Mouse (Mus musculus): ENCODE measurements around the gene Spib. TPM values are rescaled to one million over a fixed set of nuclear protein-coding genes. Genes with fewer than 3 reads are reported as not detected.

Gene Spib
- polyA plus RNA-seq, 1 experiment from 2014 or later: not detected

DNA sequence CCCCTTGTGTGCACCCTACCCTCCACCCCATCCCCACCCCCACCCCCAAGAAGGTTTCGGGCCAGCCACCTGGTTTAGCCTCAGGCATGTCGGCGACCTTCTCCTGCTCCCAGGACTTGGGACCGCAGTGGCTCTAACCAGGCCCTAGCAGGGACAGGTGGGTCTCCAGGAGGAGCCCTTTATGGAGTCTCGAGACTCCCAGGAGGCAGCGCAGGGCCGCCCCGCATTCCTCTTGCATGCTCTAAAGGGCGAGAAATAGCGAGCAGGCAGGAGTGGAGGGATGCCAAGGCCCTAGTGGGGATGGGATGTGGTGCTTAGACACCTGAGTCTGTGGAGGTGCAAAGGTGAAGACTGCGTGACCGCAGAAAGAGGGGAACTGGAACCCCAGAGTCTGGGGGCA, 7.4 kb downstream of the Spib start, which contains the start of gene Mybpc2:
Mybpc2 (minus strand) TSS at position 155 of the 400 bp plus-strand sequence.
- Histone ChIP-seq H3K36me3 (no peaks in the 10 kb centered on the region), H3K4me3 (peak within 1 kb of the TSS; percentile 6; the same call in 1 of the 2 replicates), H3K4me2 (peak within 1 kb of the TSS; percentile 42), H3K9ac (peak within 1 kb of the TSS; percentile 51), H3K4me1 (replicated peaks) (peaks cover 24% of the 10 kb centered on the region), H3K27me3 (replicated peaks) (peaks cover 79% of the 10 kb centered on the region), H3K27ac (ENCODE audit: poor library complexity, severe bottlenecking) (no peak within 1 kb of the TSS), H3K9me3 (replicated peaks) (peaks cover under 1% of the 10 kb centered on the region; the same call in 1 of the 2 replicates)
- no peak for ATAC-seq (ENCODE audit: insufficient number of reproducible peaks, low FRiP score)
- 26% methylated on average over 12 of the region's 12 CpGs for WGBS

DNA sequence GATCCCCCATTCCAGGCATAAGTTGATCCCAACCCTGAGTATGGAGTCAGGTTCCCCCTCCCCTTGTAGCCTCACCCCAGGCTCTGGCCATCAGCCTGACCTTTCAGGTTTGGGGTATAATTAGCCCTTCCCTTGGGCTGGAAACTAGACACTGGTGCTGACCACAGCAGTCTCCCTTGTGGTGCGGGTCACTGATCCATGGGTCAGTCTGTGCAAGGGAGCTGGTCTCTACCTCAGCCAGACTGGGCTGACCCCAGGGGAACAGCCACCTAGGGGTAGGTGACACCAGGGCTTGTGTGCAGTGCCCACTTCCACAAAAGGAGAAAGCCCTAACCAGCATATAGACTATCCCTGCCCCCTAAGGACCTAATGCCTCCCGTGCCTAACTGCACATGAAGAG, 8.8 kb downstream of the Spib start:
- H3K4me1 ChIP-seq (replicated peaks): peaks cover 22% of the 10 kb centered on the region
- WGBS: 77% methylated on average over 2 of the region's 2 CpGs
- no peak overlapping the region for H3K9ac ChIP-seq
- H3K4me2 ChIP-seq: no peak overlapping the region
- no peak overlapping the region for H3K27ac ChIP-seq (ENCODE audit: poor library complexity, severe bottlenecking)
- H3K27me3 ChIP-seq (replicated peaks): peaks cover 80% of the 10 kb centered on the region
- H3K9me3 ChIP-seq (replicated peaks): peaks cover 3% of the 10 kb centered on the region; the same call in 1 of the 2 replicates
- no peak for ATAC-seq (ENCODE audit: insufficient number of reproducible peaks, low FRiP score)
- no peaks in the 10 kb centered on the region for H3K36me3 ChIP-seq
- H3K4me3 ChIP-seq: no peak overlapping the region

DNA sequence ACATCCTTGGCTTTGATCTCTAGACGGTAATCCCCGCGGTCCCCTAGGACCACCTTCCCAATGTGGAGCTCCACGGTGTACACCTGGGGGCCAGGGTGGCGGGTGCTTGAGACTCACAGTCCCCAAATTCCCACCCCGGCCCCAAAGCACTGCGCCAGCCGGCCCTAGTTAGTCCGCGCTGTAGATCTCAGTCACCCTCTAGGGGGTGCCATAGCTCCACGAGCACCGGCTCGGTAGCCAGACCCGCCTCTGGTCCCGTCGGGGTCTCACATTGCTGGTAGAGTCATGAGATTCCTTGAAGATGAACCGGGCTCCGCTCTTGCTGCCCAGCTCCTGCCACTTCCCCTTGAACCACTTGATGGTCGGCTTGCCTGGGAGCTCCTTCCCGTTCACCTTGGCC, 10.2 kb downstream of the Spib start:
- Histone ChIP-seq H3K27me3 (replicated peaks) (peaks cover 83% of the 10 kb centered on the region), H3K9me3 (replicated peaks) (peaks cover 3% of the 10 kb centered on the region; the same call in 1 of the 2 replicates), H3K4me2 (peak overlapping the region; percentile 39), H3K4me3 (peak overlapping the region; percentile 8; the same call in 1 of the 2 replicates), H3K9ac (peak overlapping the region; percentile 47; the same call in 1 of the 2 replicates), H3K36me3 (no peaks in the 10 kb centered on the region), H3K4me1 (replicated peaks) (peaks cover 17% of the 10 kb centered on the region), H3K27ac (ENCODE audit: poor library complexity, severe bottlenecking) (no peak overlapping the region)
- WGBS: 1% methylated on average over 20 of the region's 20 CpGs
- 0 out of 2 replicates have a peak, but pooled peaks have one; percentile 16 for ATAC-seq (ENCODE audit: insufficient number of reproducible peaks, low FRiP score)

DNA sequence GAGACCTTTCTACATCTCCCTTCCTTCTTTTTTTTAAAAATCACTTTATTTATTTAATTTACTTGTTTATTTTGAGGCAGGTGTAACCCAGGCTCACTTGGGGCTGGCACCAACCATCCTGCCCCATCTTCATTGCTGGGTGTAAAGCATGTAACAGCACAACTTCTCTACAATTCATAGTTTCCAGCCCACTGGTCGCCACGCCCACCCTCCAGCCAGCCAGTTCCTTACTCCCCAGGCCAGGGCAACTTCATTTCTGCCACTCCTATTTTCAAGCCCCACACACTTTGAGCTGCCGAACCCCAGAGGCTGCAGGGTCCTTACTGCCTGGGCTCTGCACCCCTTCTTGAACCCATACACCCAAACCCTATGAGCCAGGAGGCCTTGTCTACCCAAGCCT, 10.9 kb downstream of the Spib start:
- H3K9me3 ChIP-seq (replicated peaks): peaks cover 3% of the 10 kb centered on the region; the same call in 1 of the 2 replicates
- no peak overlapping the region for H3K4me2 ChIP-seq
- H3K36me3 ChIP-seq: no peaks in the 10 kb centered on the region
- 59% methylated on average over 3 of the region's 3 CpGs for WGBS
- H3K27ac ChIP-seq (ENCODE audit: poor library complexity, severe bottlenecking): no peak overlapping the region
- H3K4me3 ChIP-seq: no peak overlapping the region
- H3K4me1 ChIP-seq (replicated peaks): peaks cover 17% of the 10 kb centered on the region
- H3K27me3 ChIP-seq (replicated peaks): peaks cover 83% of the 10 kb centered on the region
- ATAC-seq (ENCODE audit: insufficient number of reproducible peaks, low FRiP score): no peak
- no peak overlapping the region for H3K9ac ChIP-seq

DNA sequence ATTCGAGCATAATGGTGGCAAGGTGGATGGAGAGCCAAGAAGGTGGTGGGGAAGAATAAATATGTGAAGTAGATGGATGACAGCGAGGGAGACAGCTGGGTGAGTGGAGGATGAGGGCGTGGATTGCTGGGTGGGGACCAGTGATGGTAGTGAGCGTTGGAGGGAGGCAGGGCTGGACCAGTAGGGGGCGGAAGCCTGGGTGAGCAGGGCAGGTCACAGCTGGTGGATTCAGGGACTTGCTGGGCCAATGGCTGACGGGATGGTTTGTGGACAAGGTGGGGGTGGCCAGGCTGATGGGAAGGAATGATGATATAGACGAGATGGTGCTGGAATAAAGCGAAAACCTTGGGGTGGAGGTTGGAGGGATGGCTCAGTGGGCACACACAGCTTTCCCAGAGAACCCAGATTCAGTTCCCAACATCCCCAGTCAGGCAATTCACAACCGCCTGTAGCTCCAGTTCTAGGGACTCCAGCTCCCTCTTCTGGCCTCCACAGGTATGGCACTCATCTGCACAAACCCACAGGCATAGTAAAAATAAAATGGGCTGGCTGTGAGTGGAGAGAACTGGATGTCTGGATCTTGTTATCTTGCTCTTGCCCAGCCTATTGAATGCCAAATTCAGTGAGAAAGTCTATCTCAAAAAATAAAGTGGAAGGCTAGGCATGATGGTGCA, 12.5 kb downstream of the Spib start:
- Histone ChIP-seq H3K4me1 (replicated peaks) (peaks cover 7% of the 10 kb centered on the region), H3K36me3 (no peaks in the 10 kb centered on the region), H3K4me3 (no peak overlapping the region), H3K27me3 (replicated peaks) (peaks cover 86% of the 10 kb centered on the region), H3K27ac (ENCODE audit: poor library complexity, severe bottlenecking) (no peak overlapping the region), H3K9me3 (replicated peaks) (peaks cover 3% of the 10 kb centered on the region; the same call in 1 of the 2 replicates), H3K4me2 (no peak overlapping the region), H3K9ac (no peak overlapping the region)
- ATAC-seq (ENCODE audit: insufficient number of reproducible peaks, low FRiP score): no peak
- WGBS: 68% methylated on average over 9 of the region's 9 CpGs

DNA sequence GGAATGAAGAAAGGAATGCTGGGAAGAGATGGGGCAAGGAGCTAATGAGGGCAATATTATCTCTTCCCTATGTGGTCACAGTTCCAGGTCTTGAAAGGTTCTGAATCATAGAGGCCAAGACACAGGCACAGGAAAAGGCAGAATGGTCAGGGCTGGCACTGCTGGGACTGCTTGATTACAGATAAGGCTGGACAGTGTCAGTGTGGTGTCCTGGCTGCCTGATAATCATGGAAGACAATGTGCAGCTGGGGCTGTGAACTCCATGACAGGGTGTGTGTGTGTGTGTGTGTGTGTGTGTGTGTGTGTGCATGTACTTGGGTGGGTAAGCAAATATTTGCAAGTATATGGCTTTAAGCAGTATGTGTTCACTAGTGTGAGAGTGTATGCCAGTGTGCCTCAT, 24.4 kb downstream of the Spib start:
- peaks cover 2% of the 10 kb centered on the region; the same call in 1 of the 2 replicates for H3K9me3 ChIP-seq (replicated peaks)
- H3K27ac ChIP-seq (ENCODE audit: poor library complexity, severe bottlenecking): no peak overlapping the region
- no peak overlapping the region for H3K4me3 ChIP-seq
- H3K27me3 ChIP-seq (replicated peaks): peaks cover 40% of the 10 kb centered on the region
- H3K4me2 ChIP-seq: no peak overlapping the region
- 0 out of 2 replicates have a peak, but pooled peaks cover 3% of the 10 kb centered on the region for H3K4me1 ChIP-seq (replicated peaks)
- H3K9ac ChIP-seq: no peak overlapping the region
- no peaks in the 10 kb centered on the region for H3K36me3 ChIP-seq
- peak; percentile 34; the same call in 1 of the 2 replicates for ATAC-seq (ENCODE audit: insufficient number of reproducible peaks, low FRiP score)

DNA sequence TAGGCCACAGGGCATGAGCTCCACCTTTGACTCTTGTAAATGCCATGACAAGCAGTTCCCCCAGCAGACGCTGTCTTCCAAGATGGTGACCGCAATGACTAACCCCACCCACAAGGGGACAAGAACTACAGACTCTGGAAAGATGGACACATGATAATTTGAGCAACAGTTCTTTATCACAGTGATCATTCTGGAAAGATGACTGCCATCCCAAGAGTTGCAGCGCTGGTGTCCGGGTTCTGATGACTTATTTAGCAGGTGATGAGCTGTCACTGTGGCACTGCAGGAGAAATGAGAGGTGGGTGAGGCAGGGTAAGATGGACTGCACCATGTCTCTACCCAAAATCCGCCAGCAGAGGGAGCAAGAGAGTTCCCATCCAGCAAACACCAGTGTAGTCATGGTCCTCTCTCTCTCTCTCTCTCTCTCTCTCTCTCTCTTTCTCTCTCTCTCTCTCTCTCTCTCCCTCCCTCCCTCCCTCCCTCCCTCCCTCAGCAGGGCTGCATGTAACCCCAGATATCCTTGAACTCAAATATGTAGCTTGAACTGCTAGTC, 30.2 kb downstream of the Spib start:
- H3K27ac ChIP-seq (ENCODE audit: poor library complexity, severe bottlenecking): no peak overlapping the region

DNA sequence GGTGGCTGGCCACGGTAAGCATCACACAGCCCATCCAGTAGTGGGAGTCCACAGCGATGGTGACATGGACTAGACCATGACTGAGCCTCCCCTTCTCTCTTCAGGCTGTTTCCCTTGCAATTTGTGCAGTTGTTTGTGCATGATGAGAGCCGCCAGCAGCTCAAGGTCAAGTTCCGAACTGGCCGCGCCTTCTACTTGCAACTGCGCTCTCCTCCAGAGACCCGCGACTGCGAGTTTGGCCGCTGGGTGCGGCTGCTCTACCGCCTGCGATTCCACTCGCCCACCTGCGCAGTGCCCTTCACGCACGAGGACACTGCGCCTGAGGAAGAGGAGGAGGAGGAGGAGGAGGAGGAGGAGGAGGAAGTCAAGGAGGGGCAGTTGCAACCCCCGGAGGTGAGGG, 31.8 kb downstream of the Spib start:
- H3K9me3 ChIP-seq (replicated peaks): no peaks in the 10 kb centered on the region
- no peak overlapping the region for H3K4me3 ChIP-seq
- peaks cover 34% of the 10 kb centered on the region for H3K27me3 ChIP-seq (replicated peaks)
- 37% methylated on average over 20 of the region's 20 CpGs for WGBS
- no peak overlapping the region for H3K27ac ChIP-seq (ENCODE audit: poor library complexity, severe bottlenecking)
- H3K36me3 ChIP-seq: no peaks in the 10 kb centered on the region
- H3K4me1 ChIP-seq (replicated peaks): peaks cover 8% of the 10 kb centered on the region
- no peak for ATAC-seq (ENCODE audit: insufficient number of reproducible peaks, low FRiP score)
- H3K9ac ChIP-seq: no peak overlapping the region
- H3K4me2 ChIP-seq: no peak overlapping the region

More for the DNA sequence above, 30.2 kb downstream of the Spib start:
- peak; percentile 49; the same call in 1 of the 2 replicates for ATAC-seq (ENCODE audit: insufficient number of reproducible peaks, low FRiP score)
- Histone ChIP-seq H3K9ac (no peak overlapping the region), H3K9me3 (replicated peaks) (no peaks in the 10 kb centered on the region), H3K27me3 (replicated peaks) (peaks cover 34% of the 10 kb centered on the region), H3K4me2 (no peak overlapping the region), H3K36me3 (no peaks in the 10 kb centered on the region), H3K4me1 (replicated peaks) (no peaks in the 10 kb centered on the region), H3K4me3 (no peak overlapping the region)
- 39% methylated on average over 5 of the region's 5 CpGs for WGBS

DNA sequence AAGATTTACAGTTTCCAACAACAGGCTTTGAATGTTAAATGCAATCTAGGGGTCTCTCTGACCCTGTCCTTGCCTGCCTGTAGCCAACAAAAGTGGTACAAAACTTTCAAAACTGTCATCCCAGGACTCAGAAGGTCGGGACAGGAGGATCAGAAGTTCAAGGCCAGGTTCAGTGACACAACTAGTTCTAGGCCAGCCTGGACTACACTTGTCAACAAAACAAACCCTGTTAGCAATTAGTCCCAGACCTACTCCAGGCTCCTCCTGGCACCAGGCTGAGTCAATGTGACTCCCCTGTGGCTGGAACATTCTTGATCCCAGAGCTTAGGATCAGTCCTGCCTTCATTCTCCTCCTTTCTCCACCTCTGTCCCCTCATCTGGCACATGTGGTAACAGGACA, 32.9 kb downstream of the Spib start:
- WGBS: 59% methylated on average over 1 of the region's 1 CpGs

DNA sequence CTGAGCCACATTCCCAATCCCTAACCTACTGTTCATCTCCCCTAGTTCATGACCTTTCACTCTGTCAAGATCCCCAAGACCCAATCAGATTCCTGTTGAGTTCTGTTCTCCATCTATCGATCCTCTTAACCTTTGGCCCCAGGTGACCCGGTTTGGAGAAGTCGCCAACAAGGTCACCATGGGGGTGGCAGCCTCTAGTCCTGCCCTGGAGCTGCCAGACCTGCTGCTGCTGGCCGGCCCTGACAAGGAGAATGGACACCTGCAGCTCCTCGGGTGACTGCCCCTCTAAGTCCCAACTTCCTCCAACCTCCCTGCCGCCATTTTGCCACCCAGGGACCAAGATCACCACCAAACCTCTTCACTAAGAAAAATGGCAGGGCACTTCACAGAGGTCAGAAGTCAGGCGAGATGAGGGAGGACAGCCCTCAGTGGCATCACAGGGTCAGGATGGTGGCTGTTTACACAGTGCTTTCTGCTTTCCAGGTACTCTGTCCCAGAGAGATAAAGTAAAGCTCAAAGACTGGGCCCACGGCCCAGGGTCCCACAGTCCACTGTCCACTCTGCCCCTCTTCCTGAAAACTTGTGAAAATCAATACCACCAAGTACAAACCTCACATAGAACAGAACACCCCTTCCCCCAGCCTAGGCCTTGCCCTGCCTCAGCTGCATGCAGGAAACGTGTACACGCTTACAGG, 34.4 kb downstream of the Spib start:
- peak overlapping the region; percentile 72 for H3K4me3 ChIP-seq
- H3K27me3 ChIP-seq (replicated peaks): peaks cover 28% of the 10 kb centered on the region
- no peak overlapping the region for H3K27ac ChIP-seq (ENCODE audit: poor library complexity, severe bottlenecking)
- H3K36me3 ChIP-seq: peaks cover 18% of the 10 kb centered on the region
- H3K4me1 ChIP-seq (replicated peaks): peaks cover 13% of the 10 kb centered on the region
- no peaks in the 10 kb centered on the region for H3K9me3 ChIP-seq (replicated peaks)
- H3K9ac ChIP-seq: no peak overlapping the region
- peak overlapping the region; percentile 75 for H3K4me2 ChIP-seq
- ATAC-seq (ENCODE audit: insufficient number of reproducible peaks, low FRiP score): no peak
- WGBS: 81% methylated on average over 10 of the region's 10 CpGs

More for the DNA sequence above, 32.9 kb downstream of the Spib start:
- peaks cover 6% of the 10 kb centered on the region; the same call in 1 of the 2 replicates for H3K36me3 ChIP-seq
- peaks cover 13% of the 10 kb centered on the region for H3K4me1 ChIP-seq (replicated peaks)
- peaks cover 34% of the 10 kb centered on the region for H3K27me3 ChIP-seq (replicated peaks)
- no peak overlapping the region for H3K4me3 ChIP-seq
- no peak overlapping the region for H3K27ac ChIP-seq (ENCODE audit: poor library complexity, severe bottlenecking)
- no peaks in the 10 kb centered on the region for H3K9me3 ChIP-seq (replicated peaks)
- no peak overlapping the region for H3K4me2 ChIP-seq
- no peak overlapping the region for H3K9ac ChIP-seq
- ATAC-seq (ENCODE audit: insufficient number of reproducible peaks, low FRiP score): no peak

DNA sequence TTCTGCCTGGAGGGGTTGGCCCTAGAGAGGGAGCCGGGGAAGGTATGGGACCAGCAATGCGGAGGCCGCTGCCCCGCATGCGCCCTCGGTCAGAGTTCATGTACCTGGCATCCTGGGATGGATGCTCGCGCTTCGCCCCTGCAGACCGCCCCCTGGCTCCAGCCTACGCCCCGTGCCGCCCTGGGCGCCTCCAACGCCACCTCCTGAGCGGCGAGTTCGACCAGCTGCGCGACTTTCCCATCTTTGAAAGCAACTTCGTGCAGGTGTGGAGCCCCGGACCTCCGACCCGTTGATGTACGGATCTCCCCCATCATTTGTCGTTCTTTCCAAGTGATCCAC, 35.1 kb downstream of the Spib start:
- under 1% methylated on average over 26 of the region's 26 CpGs for WGBS
- peak overlapping the region; percentile 72 for H3K4me3 ChIP-seq
- peak overlapping the region; percentile 69 for H3K9ac ChIP-seq
- H3K4me1 ChIP-seq (replicated peaks): peaks cover 13% of the 10 kb centered on the region
- H3K9me3 ChIP-seq (replicated peaks): no peaks in the 10 kb centered on the region
- peaks cover 26% of the 10 kb centered on the region for H3K36me3 ChIP-seq
- H3K4me2 ChIP-seq: peak overlapping the region; percentile 75
- peak; percentile 65 for ATAC-seq (ENCODE audit: insufficient number of reproducible peaks, low FRiP score)
- H3K27ac ChIP-seq (ENCODE audit: poor library complexity, severe bottlenecking): peak overlapping the region; percentile 68
- H3K27me3 ChIP-seq (replicated peaks): peaks cover 28% of the 10 kb centered on the region

Data from heart, embryonic 12.5 days (tissue).